Mouse (Mus musculus) neural tube, embryonic 15.5 days (tissue): ENCODE data around the gene Srsf1. TPM values are rescaled to one million over a fixed set of nuclear protein-coding genes. Genes with fewer than 3 reads are reported as not detected.
"Not testable (repeated sequence)": the region's sequence is repeated elsewhere in the genome, so short reads cannot be mapped to it uniquely, and the experiment has no call there.

Experiments used
- ATAC-seq: fragments of 200-750 bp; cut with Nextera tagmentation; 2 replicates; pipeline ENCODE4 v1.8.0; 2017; ENCODE audit warnings: mild to moderate bottlenecking, moderate TSS enrichment, moderate library complexity; ENCODE audit not compliant: low FRiP score
- H3K27ac ChIP-seq: fragments of 300-500 bp; sonication (generic); replicated peaks from 2 replicates; pipeline ENCODE4 v1.5.1; 2015; ENCODE audit warnings: mild to moderate bottlenecking, inconsistent platforms
- H3K27me3 ChIP-seq: fragments of 300-500 bp; sonication (generic); replicated peaks from 2 replicates; pipeline ENCODE4 v1.6.1; 2015; ENCODE audit warnings: inconsistent platforms
- H3K36me3 ChIP-seq: fragments of 300-500 bp; sonication (generic); 2 replicates; pipeline ENCODE4 v1.6.1; 2015; ENCODE audit warnings: inconsistent platforms
- H3K4me1 ChIP-seq: fragments of 300-500 bp; sonication (generic); 2 replicates; pipeline ENCODE4 v1.6.1; 2015; ENCODE audit warnings: inconsistent platforms
- H3K4me2 ChIP-seq: fragments of 300-500 bp; sonication (generic); 2 replicates; pipeline ENCODE4 v1.6.1; 2015; ENCODE audit warnings: inconsistent platforms, mild to moderate bottlenecking, moderate library complexity
- H3K4me3 ChIP-seq: fragments of 300-500 bp; sonication (generic); replicated peaks from 2 replicates; pipeline ENCODE4 v1.5.1; 2015; ENCODE audit warnings: mild to moderate bottlenecking, inconsistent platforms
- H3K9ac ChIP-seq: fragments of 300-500 bp; sonication (generic); replicated peaks from 2 replicates; pipeline ENCODE4 v1.6.1; 2015; ENCODE audit warnings: mild to moderate bottlenecking, inconsistent platforms
- H3K9me3 ChIP-seq: fragments of 300-500 bp; sonication (generic); replicated peaks from 2 replicates; pipeline ENCODE4 v1.6.1; 2016; ENCODE audit warnings: inconsistent platforms
- WGBS: fragments of 180-500 bp; shearing (Covaris S2); methylation state at CpG from one replicate; pipeline ENCODE4 v1.1.7; 2015; ENCODE audit warnings: mixed read lengths; 5-methylcytosine and 5-hydroxymethylcytosine counted together
- polyA plus RNA-seq: library from polyadenylated mRNA; unstranded; fragments of >200 nt; fragmentation: Nextera tagmentation; extraction: Ambion mirVana; gene quantifications from 2 replicates; pipeline ENCODE4 v1.2.1, GENCODE M21; 2015

Gene Srsf1
- polyA plus RNA-seq, 1 experiment from 2014 or later: 183 TPM

- WGBS: 95% methylated on average over 3 of the region's 3 CpGs
- peaks cover 25% of the 10 kb centered on the region for H3K4me1 ChIP-seq
- not testable (repeated sequence) for ATAC-seq
Measured at GRCm38 (mm10) chr11:88045159-88045558, 2.0 kb upstream of the Srsf1 start.

DNA sequence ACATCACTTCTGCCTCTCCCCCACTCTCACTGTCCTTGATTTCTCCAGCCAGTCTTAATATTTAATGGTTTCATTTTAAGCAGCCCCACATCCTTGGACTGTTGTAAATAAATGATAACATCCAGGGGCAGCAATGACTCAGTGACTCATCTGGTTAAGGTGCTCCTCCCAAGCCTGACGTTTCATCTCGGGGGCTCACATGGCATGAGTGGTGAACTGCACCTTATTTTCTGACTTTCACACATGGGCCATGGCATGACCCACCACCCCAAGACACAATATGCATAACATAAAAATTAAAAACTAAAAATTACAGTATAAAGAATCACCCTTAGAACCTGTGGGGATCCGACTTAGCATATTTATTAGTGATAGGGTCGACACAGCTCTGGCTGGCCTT is 1.3 kb upstream of the Srsf1 start:
- no peak overlapping the region for H3K9ac ChIP-seq
- peaks cover 29% of the 10 kb centered on the region for H3K4me1 ChIP-seq
- peak overlapping the region; percentile 72; the same call in 1 of the 2 replicates for H3K4me3 ChIP-seq
- 89% methylated on average over 4 of the region's 4 CpGs for WGBS
- H3K27me3 ChIP-seq: no peaks in the 10 kb centered on the region
- no peaks in the 10 kb centered on the region for H3K9me3 ChIP-seq
- H3K4me2 ChIP-seq: peak overlapping the region; percentile 64
- peaks cover 6% of the 10 kb centered on the region for H3K36me3 ChIP-seq
- no peak for ATAC-seq
- no peak overlapping the region for H3K27ac ChIP-seq

More at GRCm38 (mm10) chr11:88045159-88045558, 2.0 kb upstream of the Srsf1 start:
- H3K27ac ChIP-seq, H3K27me3 ChIP-seq, H3K9me3 ChIP-seq, H3K4me2 ChIP-seq, H3K36me3 ChIP-seq, H3K4me3 ChIP-seq, H3K9ac ChIP-seq: not testable (repeated sequence)

- H3K4me1 ChIP-seq: peaks cover 32% of the 10 kb centered on the region
- H3K9me3 ChIP-seq: no peaks in the 10 kb centered on the region
- peak overlapping the region; percentile 99 for H3K27ac ChIP-seq
- H3K9ac ChIP-seq: peak overlapping the region; percentile 99
- 63% methylated on average over 17 of the region's 17 CpGs for WGBS
- H3K36me3 ChIP-seq: peaks cover 9% of the 10 kb centered on the region
- peak overlapping the region; percentile 72 for H3K4me3 ChIP-seq
- H3K27me3 ChIP-seq: no peaks in the 10 kb centered on the region
- H3K4me2 ChIP-seq: peak overlapping the region; percentile 64
- no peak for ATAC-seq
Measured at GRCm38 (mm10) chr11:88046323-88046937, 743 bp upstream of the Srsf1 start.

DNA sequence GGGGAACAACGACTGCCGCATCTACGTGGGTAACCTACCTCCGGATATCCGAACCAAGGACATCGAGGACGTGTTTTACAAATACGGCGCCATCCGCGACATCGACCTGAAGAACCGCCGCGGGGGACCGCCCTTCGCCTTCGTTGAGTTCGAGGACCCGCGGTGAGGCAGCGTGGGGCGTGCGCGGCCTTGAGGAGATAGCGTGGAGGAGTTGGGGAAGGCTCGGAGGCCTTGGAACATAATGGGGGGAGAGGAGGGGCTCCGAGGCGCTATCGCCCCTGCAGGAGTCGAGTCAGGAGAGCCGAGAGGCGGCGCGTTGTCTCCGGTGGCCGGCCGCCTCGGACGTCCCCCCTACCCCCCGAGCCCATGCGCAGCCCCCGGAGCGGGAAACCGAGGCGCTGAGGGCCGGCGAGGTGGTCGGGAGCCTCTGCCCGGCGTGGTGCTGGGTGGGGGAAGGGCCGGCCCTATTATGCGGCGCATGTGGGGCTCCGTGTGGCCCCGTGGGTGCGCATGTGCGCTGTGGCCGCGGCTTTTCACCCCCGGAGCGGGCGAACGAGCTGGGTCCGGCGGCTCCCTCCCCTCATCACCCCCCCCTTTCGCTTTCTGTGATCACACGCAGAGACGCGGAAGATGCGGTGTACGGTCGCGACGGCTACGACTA is 828 bp downstream of the Srsf1 start:
- H3K4me2 ChIP-seq: peak overlapping the region; percentile 64
- H3K27ac ChIP-seq: peak overlapping the region; percentile 99
- no peaks in the 10 kb centered on the region for H3K9me3 ChIP-seq
- ATAC-seq: peak; percentile 86
- peak overlapping the region; percentile 99 for H3K9ac ChIP-seq
- peak overlapping the region; percentile 72 for H3K4me3 ChIP-seq
- under 1% methylated on average over 61 of the region's 76 CpGs for WGBS
- peaks cover 41% of the 10 kb centered on the region for H3K4me1 ChIP-seq
- no peaks in the 10 kb centered on the region for H3K27me3 ChIP-seq
- H3K36me3 ChIP-seq: peaks cover 16% of the 10 kb centered on the region

GRCm38 (mm10) chr11:88048961-88049670 is 1.9 kb downstream of the Srsf1 start:
- ATAC-seq: no peak
- Histone ChIP-seq H3K36me3 (peaks cover 16% of the 10 kb centered on the region), H3K9me3 (no peaks in the 10 kb centered on the region), H3K27ac (0 out of 2 replicates have a peak overlapping the region, but pooled peaks have one; percentile 99), H3K4me3 (peak overlapping the region; percentile 72), H3K4me2 (peak overlapping the region; percentile 64), H3K9ac (peak overlapping the region; percentile 99), H3K27me3 (no peaks in the 10 kb centered on the region), H3K4me1 (peaks cover 44% of the 10 kb centered on the region)
- 17% methylated on average over 26 of the region's 26 CpGs for WGBS

DNA sequence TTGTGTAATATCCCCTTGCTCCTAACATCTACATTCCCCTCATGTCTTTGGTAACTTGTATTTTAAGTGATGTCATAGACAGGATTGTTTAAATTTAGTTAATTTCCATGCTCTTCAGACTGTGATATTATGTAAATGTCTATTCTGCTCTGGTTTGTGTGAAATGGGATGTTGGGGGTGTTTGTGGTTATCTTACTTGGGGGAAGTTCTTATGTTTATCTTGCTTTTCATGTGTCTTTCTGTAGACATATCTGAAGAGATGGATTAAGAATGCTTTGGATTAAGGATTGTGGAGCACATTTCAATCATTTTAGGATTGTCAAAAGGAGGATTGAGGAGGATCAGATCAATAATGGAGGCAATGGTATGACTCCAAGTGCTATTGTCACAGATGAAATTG is 2.6 kb downstream of the Srsf1 start:
- Histone ChIP-seq H3K27ac (no peak overlapping the region), H3K4me3 (peak overlapping the region; percentile 72; the same call in 1 of the 2 replicates), H3K9me3 (no peaks in the 10 kb centered on the region), H3K27me3 (no peaks in the 10 kb centered on the region), H3K4me1 (peaks cover 44% of the 10 kb centered on the region), H3K36me3 (peaks cover 16% of the 10 kb centered on the region), H3K4me2 (peak overlapping the region; percentile 64), H3K9ac (no peak overlapping the region)
- no peak for ATAC-seq

DNA sequence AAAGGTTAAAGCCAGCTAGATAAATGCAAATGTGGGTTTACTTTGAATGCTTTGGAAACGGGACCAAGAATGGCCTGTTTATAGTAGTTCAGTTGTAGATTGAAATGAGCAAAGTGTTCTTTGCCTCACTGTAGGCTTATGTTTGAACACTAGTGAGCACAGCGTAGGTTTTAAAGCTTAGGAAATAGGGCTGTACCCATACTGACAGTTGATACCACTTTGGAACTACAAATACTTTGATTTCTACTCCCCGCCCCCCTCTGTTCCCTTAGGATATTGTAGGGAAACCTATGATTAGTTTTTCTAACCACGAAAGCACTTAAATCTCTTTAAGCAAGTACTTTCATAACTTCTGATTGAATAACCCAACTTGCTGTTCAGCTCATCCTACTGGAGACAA is 5.5 kb downstream of the Srsf1 start:
- Histone ChIP-seq H3K9me3 (no peaks in the 10 kb centered on the region), H3K27me3 (no peaks in the 10 kb centered on the region), H3K27ac (no peak overlapping the region), H3K4me3 (no peak overlapping the region), H3K9ac (no peak overlapping the region), H3K4me2 (no peak overlapping the region), H3K4me1 (peaks cover 33% of the 10 kb centered on the region), H3K36me3 (peaks cover 16% of the 10 kb centered on the region)
- no peak for ATAC-seq
- WGBS: 81% methylated on average over 4 of the region's 4 CpGs

DNA sequence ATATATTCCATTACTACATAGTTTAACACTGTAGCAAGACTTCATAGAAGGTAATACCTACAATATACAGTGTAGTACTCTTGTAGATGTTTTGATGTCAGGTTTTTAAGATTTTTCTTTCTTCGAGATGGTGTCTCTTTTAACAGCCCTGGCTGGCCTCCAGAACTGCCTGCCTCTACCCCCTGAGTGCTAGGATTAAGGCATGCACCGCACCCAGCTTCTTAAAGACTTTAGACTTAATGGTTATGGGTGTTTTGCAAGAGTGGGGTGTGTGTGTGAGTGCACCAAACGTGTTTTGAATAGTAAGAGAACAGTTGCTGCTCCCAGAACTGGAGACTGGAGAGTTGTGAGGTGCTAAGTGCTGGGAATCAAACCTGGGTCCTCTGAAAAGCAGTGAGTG is 6.6 kb downstream of the Srsf1 start:
- no peak for ATAC-seq
- H3K4me3 ChIP-seq: no peak overlapping the region
- no peaks in the 10 kb centered on the region for H3K9me3 ChIP-seq
- no peak overlapping the region for H3K9ac ChIP-seq
- no peak overlapping the region for H3K27ac ChIP-seq
- no peak overlapping the region for H3K4me2 ChIP-seq
- WGBS: 54% methylated on average over 3 of the region's 3 CpGs
- peaks cover 16% of the 10 kb centered on the region for H3K36me3 ChIP-seq
- H3K4me1 ChIP-seq: peaks cover 32% of the 10 kb centered on the region
- no peaks in the 10 kb centered on the region for H3K27me3 ChIP-seq

DNA sequence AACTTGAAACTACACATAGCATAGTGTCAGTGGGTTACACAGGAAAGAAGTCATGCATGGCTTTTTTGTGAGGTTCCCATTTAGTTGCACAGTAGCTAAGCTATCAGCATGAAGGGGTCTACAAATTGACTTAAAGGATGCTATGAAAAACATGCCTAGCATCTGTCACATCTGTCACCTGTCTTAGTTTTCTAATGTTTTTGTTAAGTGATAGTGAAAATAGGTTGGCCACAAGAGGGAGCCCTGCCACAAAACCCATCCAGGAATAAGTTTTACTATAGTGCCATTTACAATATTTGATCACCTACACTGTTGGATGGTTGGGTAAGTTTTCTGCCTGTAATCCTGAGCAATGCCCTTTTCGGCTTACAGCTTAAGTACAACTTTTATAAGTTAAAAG is 7.4 kb downstream of the Srsf1 start:
- Histone ChIP-seq H3K4me1 (peaks cover 24% of the 10 kb centered on the region), H3K27ac (no peak overlapping the region), H3K4me3 (no peak overlapping the region), H3K36me3 (peaks cover 16% of the 10 kb centered on the region), H3K9ac (no peak overlapping the region), H3K9me3 (no peaks in the 10 kb centered on the region), H3K4me2 (no peak overlapping the region), H3K27me3 (no peaks in the 10 kb centered on the region)
- 83% methylated on average over 1 of the region's 1 CpGs for WGBS
- no peak for ATAC-seq

- no peak overlapping the region for H3K4me3 ChIP-seq
- H3K9me3 ChIP-seq: no peaks in the 10 kb centered on the region
- no peak overlapping the region for H3K27ac ChIP-seq
- H3K9ac ChIP-seq: no peak overlapping the region
- H3K27me3 ChIP-seq: no peaks in the 10 kb centered on the region
- no peak overlapping the region for H3K4me2 ChIP-seq
- H3K4me1 ChIP-seq: peaks cover 16% of the 10 kb centered on the region
- 91% methylated on average over 2 of the region's 2 CpGs for WGBS
- ATAC-seq: no peak
- H3K36me3 ChIP-seq: peaks cover 11% of the 10 kb centered on the region
Measured at GRCm38 (mm10) chr11:88055777-88056176, 8.6 kb downstream of the Srsf1 start.

DNA sequence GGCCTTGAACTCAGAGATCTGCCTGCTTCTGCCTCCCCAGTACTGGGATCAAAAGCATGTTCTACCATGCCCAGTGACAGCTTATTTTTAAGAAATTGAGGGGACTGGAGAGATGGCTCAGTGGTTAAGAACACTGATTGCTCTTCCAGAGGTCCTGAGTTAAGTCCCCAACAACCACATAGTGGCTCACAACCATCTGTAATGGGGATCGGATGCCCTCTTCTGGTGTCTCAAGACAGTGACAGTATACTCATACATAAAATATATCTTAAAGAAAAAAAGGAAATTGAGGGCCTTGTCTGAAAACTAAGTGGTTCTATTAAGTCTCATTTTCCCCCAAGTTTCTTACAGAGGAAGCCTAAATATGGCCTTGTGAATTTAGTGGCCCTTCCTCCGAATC is 10.6 kb downstream of the Srsf1 start:
- no peak for ATAC-seq
- no peak overlapping the region for H3K4me3 ChIP-seq
- no peak overlapping the region for H3K4me2 ChIP-seq
- no peak overlapping the region for H3K9ac ChIP-seq
- H3K36me3 ChIP-seq: no peaks in the 10 kb centered on the region
- H3K9me3 ChIP-seq: no peaks in the 10 kb centered on the region
- H3K27ac ChIP-seq: no peak overlapping the region
- WGBS: 82% methylated on average over 2 of the region's 2 CpGs
- no peaks in the 10 kb centered on the region for H3K27me3 ChIP-seq
- H3K4me1 ChIP-seq: peaks cover 4% of the 10 kb centered on the region; the same call in 1 of the 2 replicates

DNA sequence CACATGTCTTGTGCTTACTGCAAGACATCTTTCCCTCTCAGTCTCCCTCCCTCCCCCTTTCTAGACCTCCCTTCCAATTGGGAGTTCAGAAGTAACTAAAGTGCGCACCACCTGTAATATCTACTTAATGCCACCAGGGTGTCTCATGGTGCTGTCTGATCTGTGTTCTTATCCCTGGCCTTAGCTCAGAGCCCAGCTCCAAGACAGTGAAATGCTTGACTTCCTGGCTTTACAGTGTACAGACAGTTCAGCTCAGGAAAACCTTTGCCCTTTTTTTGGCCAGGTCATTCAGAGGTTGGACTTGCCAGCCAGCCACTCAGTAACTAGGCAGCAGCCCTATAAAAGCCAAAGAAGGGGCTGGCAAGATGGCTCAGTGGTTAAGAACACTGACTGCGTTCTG is 12.0 kb downstream of the Srsf1 start:
- WGBS: 46% methylated on average over 2 of the region's 2 CpGs
- H3K36me3 ChIP-seq: no peaks in the 10 kb centered on the region
- H3K4me1 ChIP-seq: no peaks in the 10 kb centered on the region
- no peaks in the 10 kb centered on the region for H3K27me3 ChIP-seq
- H3K9me3 ChIP-seq: no peaks in the 10 kb centered on the region
- ATAC-seq: peak; percentile 69; the same call in 1 of the 2 replicates
- no peak overlapping the region for H3K27ac ChIP-seq
- H3K4me3 ChIP-seq: no peak overlapping the region
- no peak overlapping the region for H3K9ac ChIP-seq
- H3K4me2 ChIP-seq: no peak overlapping the region
